Mouse (Mus musculus): ENCODE measurements at regions not wholly inside any gene's neighbourhood (a gene's known extent, or its start where the extent isn't known, plus 50 kb on each side); places are given as distances from the start of the nearest gene placed in this dataset.
"Not testable (repeated sequence)": the region's sequence is repeated elsewhere in the genome, so short reads cannot be mapped to it uniquely, and the experiment has no call there.

GRCm38 (mm10) chr17:9066633-9067032, 78.5 kb downstream of the 1700010I14Rik start:
- not testable (repeated sequence) for H3K4me2 ChIP-seq (ENCODE audit: low read depth, low read length, poor library complexity, severe bottlenecking); H3K9ac ChIP-seq (replicated peaks; ENCODE audit: low read length, poor library complexity, severe bottlenecking); H3K36me3 ChIP-seq (ENCODE audit: insufficient read depth, low read length); H3K4me3 ChIP-seq (ENCODE audit: low read depth, low read length); ATAC-seq (ENCODE audit: low FRiP score); DNase-seq (ENCODE audit: low spot score); H3K4me1 ChIP-seq (ENCODE audit: insufficient read depth, low read length); H3K9me3 ChIP-seq (ENCODE audit: low read length); H3K27ac ChIP-seq (ENCODE audit: low read depth, low read length); H3K27me3 ChIP-seq (ENCODE audit: insufficient read depth, low read length)
- WGBS = 13% methylated on average over 2 of the region's 2 CpGs

- H3K4me1 ChIP-seq (ENCODE audit: insufficient read depth, low read length) = no peaks in the 10 kb centered on the region
- no peaks in the 10 kb centered on the region for H3K36me3 ChIP-seq (ENCODE audit: insufficient read depth, low read length)
- H3K27ac ChIP-seq (ENCODE audit: low read depth, low read length) = no peak overlapping the region
- H3K4me3 ChIP-seq (ENCODE audit: low read depth, low read length) = no peak overlapping the region
- H3K27me3 ChIP-seq (ENCODE audit: insufficient read depth, low read length) = no peaks in the 10 kb centered on the region
- ATAC-seq (ENCODE audit: low FRiP score) (no peak), DNase-seq (ENCODE audit: low spot score) (no peak)
- no peak overlapping the region for H3K4me2 ChIP-seq (ENCODE audit: low read depth, low read length, poor library complexity, severe bottlenecking)
- H3K9ac ChIP-seq (replicated peaks; ENCODE audit: low read length, poor library complexity, severe bottlenecking) = no peak overlapping the region
- no peak for TF ChIP-seq CTCF (IDR thresholded peaks at IDR 0.05)
- 91% methylated on average over 5 of the region's 5 CpGs for WGBS
- no peaks in the 10 kb centered on the region for H3K9me3 ChIP-seq (ENCODE audit: low read length)
Measured at GRCm38 (mm10) chr17:9068859-9069602, 80.9 kb downstream of the 1700010I14Rik start.

GRCm38 (mm10) chr17:9083629-9084028, 95.5 kb downstream of the 1700010I14Rik start:
- ATAC-seq (ENCODE audit: low FRiP score) = no peak

GRCm38 (mm10) chr17:9127866-9128265, 139.7 kb downstream of the 1700010I14Rik start:
- no peak for TF ChIP-seq CTCF (IDR thresholded peaks at IDR 0.05)
- Histone ChIP-seq H3K9me3 (ENCODE audit: low read length) (no peaks in the 10 kb centered on the region), H3K4me2 (ENCODE audit: low read depth, low read length, poor library complexity, severe bottlenecking) (no peak overlapping the region), H3K4me1 (ENCODE audit: insufficient read depth, low read length) (no peaks in the 10 kb centered on the region), H3K36me3 (ENCODE audit: insufficient read depth, low read length) (no peaks in the 10 kb centered on the region), H3K4me3 (ENCODE audit: low read depth, low read length) (no peak overlapping the region), H3K27me3 (ENCODE audit: insufficient read depth, low read length) (no peaks in the 10 kb centered on the region), H3K9ac (replicated peaks; ENCODE audit: low read length, poor library complexity, severe bottlenecking) (no peak overlapping the region), H3K27ac (ENCODE audit: low read depth, low read length) (no peak overlapping the region)
- ATAC-seq (ENCODE audit: low FRiP score) (no peak), DNase-seq (ENCODE audit: low spot score) (no peak)
- WGBS = 28% methylated on average over 8 of the region's 8 CpGs

More at GRCm38 (mm10) chr17:9083629-9084028, 95.5 kb downstream of the 1700010I14Rik start:
- no peak overlapping the region for H3K27ac ChIP-seq (ENCODE audit: low read depth, low read length)
- no peaks in the 10 kb centered on the region for H3K4me1 ChIP-seq (ENCODE audit: insufficient read depth, low read length)
- no peak for DNase-seq (ENCODE audit: low spot score)
- TF ChIP-seq CTCF (IDR thresholded peaks at IDR 0.05) = no peak
- no peaks in the 10 kb centered on the region for H3K9me3 ChIP-seq (ENCODE audit: low read length)
- H3K9ac ChIP-seq (replicated peaks; ENCODE audit: low read length, poor library complexity, severe bottlenecking) = no peak overlapping the region
- H3K27me3 ChIP-seq (ENCODE audit: insufficient read depth, low read length) = no peaks in the 10 kb centered on the region
- no peak overlapping the region for H3K4me3 ChIP-seq (ENCODE audit: low read depth, low read length)
- 93% methylated on average over 5 of the region's 5 CpGs for WGBS
- H3K4me2 ChIP-seq (ENCODE audit: low read depth, low read length, poor library complexity, severe bottlenecking) = no peak overlapping the region
- no peaks in the 10 kb centered on the region for H3K36me3 ChIP-seq (ENCODE audit: insufficient read depth, low read length)

GRCm38 (mm10) chr17:9145605-9146223, 157.6 kb downstream of the 1700010I14Rik start:
- WGBS = 73% methylated on average over 6 of the region's 6 CpGs
- no peak for ATAC-seq (ENCODE audit: low FRiP score)

GRCm38 (mm10) chr17:9150654-9151053, 162.5 kb downstream of the 1700010I14Rik start:
- no peak overlapping the region for H3K9ac ChIP-seq (replicated peaks; ENCODE audit: low read length, poor library complexity, severe bottlenecking)
- no peak overlapping the region for H3K4me2 ChIP-seq (ENCODE audit: low read depth, low read length, poor library complexity, severe bottlenecking)
- TF ChIP-seq CTCF (IDR thresholded peaks at IDR 0.05) = peak; percentile 55
- ATAC-seq (ENCODE audit: low FRiP score) (no peak), DNase-seq (ENCODE audit: low spot score) (no peak)
- no peak overlapping the region for H3K27ac ChIP-seq (ENCODE audit: low read depth, low read length)
- H3K4me1 ChIP-seq (ENCODE audit: insufficient read depth, low read length) = no peaks in the 10 kb centered on the region
- H3K4me3 ChIP-seq (ENCODE audit: low read depth, low read length) = no peak overlapping the region
- H3K9me3 ChIP-seq (ENCODE audit: low read length) = no peaks in the 10 kb centered on the region
- 94% methylated on average over 1 of the region's 1 CpGs for WGBS
- no peaks in the 10 kb centered on the region for H3K27me3 ChIP-seq (ENCODE audit: insufficient read depth, low read length)
- H3K36me3 ChIP-seq (ENCODE audit: insufficient read depth, low read length) = no peaks in the 10 kb centered on the region

More at GRCm38 (mm10) chr17:9145605-9146223, 157.6 kb downstream of the 1700010I14Rik start:
- no peak overlapping the region for H3K4me2 ChIP-seq (ENCODE audit: low read depth, low read length, poor library complexity, severe bottlenecking)
- no peaks in the 10 kb centered on the region for H3K9me3 ChIP-seq (ENCODE audit: low read length)
- H3K4me1 ChIP-seq (ENCODE audit: insufficient read depth, low read length) = no peaks in the 10 kb centered on the region
- H3K4me3 ChIP-seq (ENCODE audit: low read depth, low read length) = no peak overlapping the region
- no peaks in the 10 kb centered on the region for H3K36me3 ChIP-seq (ENCODE audit: insufficient read depth, low read length)
- H3K27ac ChIP-seq (ENCODE audit: low read depth, low read length) = no peak overlapping the region
- TF ChIP-seq CTCF (IDR thresholded peaks at IDR 0.05) = peak; percentile 46; the same call in 1 of the 2 replicates
- H3K27me3 ChIP-seq (ENCODE audit: insufficient read depth, low read length) = no peaks in the 10 kb centered on the region
- H3K9ac ChIP-seq (replicated peaks; ENCODE audit: low read length, poor library complexity, severe bottlenecking) = no peak overlapping the region
- DNase-seq (ENCODE audit: low spot score) = no peak
